Mouse (Mus musculus) small intestine, adult 2 months (tissue): Measurements from ENCODE around the gene Tpm4. TPM values are rescaled to one million over a fixed set of nuclear protein-coding genes. Genes with fewer than 3 reads are reported as not detected.
"Not testable (repeated sequence)": the region's sequence is repeated elsewhere in the genome, so short reads cannot be mapped to it uniquely, and the experiment has no call there.

Experiments
- H3K27ac ChIP-seq: fragments of 200-500 bp; 2 replicates; pipeline ENCODE4 v1.5.1; 2012; ENCODE audit warnings: low read depth, low read length, control low read depth, inconsistent platforms; ENCODE audit not compliant: insufficient read depth
- H3K27me3 ChIP-seq: fragments of 200-500 bp; 2 replicates; pipeline ENCODE4 v1.6.1; 2012; ENCODE audit warnings: mild to moderate bottlenecking, moderate library complexity, low read length, inconsistent platforms; ENCODE audit not compliant: control insufficient read depth, insufficient read depth
- H3K36me3 ChIP-seq: fragments of 200-500 bp; 2 replicates; pipeline ENCODE4 v1.6.1; 2012; ENCODE audit warnings: mild to moderate bottlenecking, low read length, control low read depth, inconsistent platforms; ENCODE audit not compliant: control insufficient read depth, insufficient read depth
- H3K4me1 ChIP-seq: fragments of 200-500 bp; 2 replicates; pipeline ENCODE4 v1.6.1; 2012; ENCODE audit warnings: low read length, inconsistent platforms, mixed read lengths; ENCODE audit not compliant: control insufficient read depth, insufficient read depth, insufficient read length
- H3K4me3 ChIP-seq: fragments of 200-500 bp; 2 replicates; pipeline ENCODE4 v1.5.1; 2012; ENCODE audit warnings: low read depth, mild to moderate bottlenecking, control low read depth, inconsistent platforms, low read length, moderate library complexity
- CTCF ChIP-seq: fragments of 200-500 bp; IDR thresholded peaks from 2 replicates; pipeline ENCODE4 v1.5.1; 2012; ENCODE audit warnings: low read depth, mild to moderate bottlenecking, control low read depth, inconsistent platforms, low read length, moderate library complexity, mixed read lengths; ENCODE audit not compliant: insufficient replicate concordance, insufficient read length; ENCODE audit errors: extremely low read depth
- POLR2A ChIP-seq: fragments of 200-500 bp; IDR thresholded peaks from 2 replicates; pipeline ENCODE4 v1.6.1; 2012; ENCODE audit warnings: low read depth, mild to moderate bottlenecking, control low read depth, inconsistent platforms, low read length, moderate library complexity
- WGBS: fragments of 180-500 bp; shearing (Covaris S2); methylation state at CpG from one replicate; pipeline ENCODE4 v1.1.7; 2018; 5-methylcytosine and 5-hydroxymethylcytosine counted together
- polyA plus RNA-seq: library from polyadenylated mRNA; depleted of rRNA; stranded (reverse); fragments of >200 nt; gene quantifications from 2 replicates; pipeline ENCODE4 v1.2.3, GENCODE M21; 2012

Tpm4 gene
- polyA plus RNA-seq, 1 experiment: 27.3 TPM

DNA sequence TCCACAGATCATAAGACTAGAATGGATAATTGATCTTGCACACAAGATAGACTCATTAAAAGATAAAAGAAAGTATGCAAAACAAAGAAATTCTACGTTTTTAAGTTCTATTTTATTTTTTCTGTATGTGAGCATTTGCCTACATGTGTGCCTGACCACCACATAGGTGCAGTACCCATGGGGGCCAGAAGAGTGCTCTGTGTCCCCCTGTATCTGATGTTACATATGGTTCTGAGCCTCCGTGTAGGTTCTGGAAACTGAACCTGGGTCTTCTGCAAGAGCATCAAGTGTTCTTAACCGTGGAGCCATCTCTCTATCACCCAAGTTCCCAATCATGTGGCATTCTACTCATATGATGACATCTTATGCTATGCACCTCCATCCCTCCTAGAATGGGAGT, 22.3 kb upstream of the Tpm4 start:
- H3K4me1 ChIP-seq: no peaks in the 10 kb centered on the region
- no peaks in the 10 kb centered on the region for H3K36me3 ChIP-seq
- no peaks in the 10 kb centered on the region for H3K27me3 ChIP-seq
- WGBS: 62% methylated on average over 3 of the region's 3 CpGs
- no peak overlapping the region for H3K27ac ChIP-seq
- TF ChIP-seq POLR2A: no peak
- TF ChIP-seq CTCF: peak; percentile 8; the same call in 1 of the 2 replicates
- no peak overlapping the region for H3K4me3 ChIP-seq

DNA sequence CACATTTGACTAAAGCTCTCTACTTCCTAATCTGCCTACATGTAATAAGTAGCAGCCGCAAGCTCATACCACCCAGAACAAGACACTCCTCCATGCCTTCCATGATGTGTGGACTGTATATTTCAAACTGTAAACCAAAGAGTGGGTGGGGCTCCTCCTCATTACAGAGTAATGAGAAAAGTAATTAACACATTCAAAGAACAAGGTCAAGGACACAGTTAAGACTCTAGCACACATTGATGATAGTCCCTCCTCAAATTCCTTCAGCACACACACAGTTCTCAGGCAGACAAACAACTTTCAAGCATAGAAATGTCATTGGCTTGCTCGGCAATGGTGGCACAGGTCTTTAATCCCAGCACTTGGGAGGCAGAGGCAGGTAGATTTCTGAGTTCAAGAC, 19.6 kb upstream of the Tpm4 start:
- no peaks in the 10 kb centered on the region for H3K4me1 ChIP-seq
- no peaks in the 10 kb centered on the region for H3K27me3 ChIP-seq
- TF ChIP-seq CTCF (no peak), POLR2A (no peak)
- H3K4me3 ChIP-seq: no peak overlapping the region
- WGBS: 87% methylated on average over 2 of the region's 2 CpGs
- no peaks in the 10 kb centered on the region for H3K36me3 ChIP-seq
- no peak overlapping the region for H3K27ac ChIP-seq

- H3K36me3 ChIP-seq: no peaks in the 10 kb centered on the region
- H3K27me3 ChIP-seq: no peaks in the 10 kb centered on the region
- TF ChIP-seq POLR2A (no peak), CTCF (no peak)
- H3K27ac ChIP-seq: no peak overlapping the region
- H3K4me1 ChIP-seq: no peaks in the 10 kb centered on the region
- 58% methylated on average over 4 of the region's 4 CpGs for WGBS
- H3K4me3 ChIP-seq: no peak overlapping the region
Observed at GRCm38 (mm10) chr8:72118616-72119015, 16.2 kb upstream of the Tpm4 start.

DNA sequence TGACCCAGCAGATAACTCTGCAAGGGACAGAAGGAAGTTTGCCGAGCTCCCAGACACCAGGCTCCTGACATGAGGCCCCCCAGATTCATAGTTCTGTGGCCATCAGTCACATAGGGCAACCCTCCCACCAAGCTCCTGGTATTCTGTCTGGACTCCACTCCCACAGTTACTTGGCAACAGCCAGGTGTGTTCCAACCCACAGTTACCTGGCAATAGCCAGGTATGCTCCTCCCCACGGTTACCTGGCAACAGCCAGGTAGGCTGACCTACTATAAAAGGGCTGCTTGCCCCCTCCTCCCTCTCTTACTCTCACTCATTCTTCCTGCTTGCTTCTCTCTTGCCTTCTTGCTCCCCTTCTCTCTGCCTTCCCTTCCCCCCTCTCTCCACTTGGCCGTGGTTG, 13.3 kb upstream of the Tpm4 start:
- not testable (repeated sequence) for H3K4me3 ChIP-seq, H3K4me1 ChIP-seq, H3K27me3 ChIP-seq, H3K36me3 ChIP-seq, H3K27ac ChIP-seq
- 41% methylated on average over 3 of the region's 3 CpGs for WGBS

DNA sequence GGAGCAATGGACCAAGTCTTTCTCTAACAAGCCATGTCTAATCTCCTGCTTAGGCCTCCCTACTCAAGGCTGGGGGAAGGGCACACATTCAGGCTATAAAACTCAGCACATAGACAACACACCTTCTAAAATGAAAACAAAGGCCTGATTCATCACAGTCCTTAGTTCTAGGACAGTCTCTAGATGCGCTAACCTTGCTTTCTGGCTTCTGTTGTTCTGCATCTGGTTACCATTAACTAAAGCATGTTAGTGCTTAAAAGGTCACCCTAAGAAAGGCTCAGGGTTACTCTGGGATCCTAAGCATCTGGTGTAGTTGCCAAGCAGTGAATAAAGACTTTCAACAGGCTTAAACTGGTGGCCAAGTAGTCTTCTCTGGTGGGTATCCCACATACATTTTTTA, 12.8 kb upstream of the Tpm4 start:
- Histone ChIP-seq H3K4me3 (no peak overlapping the region), H3K27ac (no peak overlapping the region), H3K4me1 (no peaks in the 10 kb centered on the region), H3K27me3 (no peaks in the 10 kb centered on the region), H3K36me3 (no peaks in the 10 kb centered on the region)
- WGBS: 63% methylated on average over 1 of the region's 1 CpGs
- TF ChIP-seq CTCF: no peak
- no peak for TF ChIP-seq POLR2A

DNA sequence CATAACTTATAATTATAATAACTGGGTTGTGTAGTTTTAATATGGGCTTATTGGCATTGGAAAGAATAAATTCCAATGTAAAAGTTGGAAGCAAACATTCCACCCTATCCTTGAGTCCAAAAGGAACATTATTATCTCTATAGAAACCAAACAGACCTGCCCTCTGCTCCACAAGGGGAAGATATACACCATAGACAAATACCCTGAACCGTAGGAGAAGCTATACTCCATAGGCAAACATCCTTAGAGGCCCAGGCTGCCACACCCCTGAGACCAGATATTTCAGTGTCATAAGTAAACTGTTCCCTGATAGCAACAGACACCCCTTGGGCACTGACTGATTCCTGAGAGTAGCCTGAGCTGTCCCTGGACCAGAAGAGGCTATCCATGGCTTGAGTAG, 6.9 kb upstream of the Tpm4 start:
- TF ChIP-seq CTCF (no peak), POLR2A (no peak)
- no peaks in the 10 kb centered on the region for H3K27me3 ChIP-seq
- WGBS: 15% methylated on average over 1 of the region's 1 CpGs
- no peaks in the 10 kb centered on the region for H3K36me3 ChIP-seq
- 0 out of 2 replicates have a peak, but pooled peaks cover 4% of the 10 kb centered on the region for H3K4me1 ChIP-seq
- no peak overlapping the region for H3K4me3 ChIP-seq
- H3K27ac ChIP-seq: no peak overlapping the region

- TF ChIP-seq POLR2A: no peak
- TF ChIP-seq CTCF: no peak
- WGBS: 84% methylated on average over 2 of the region's 2 CpGs
- H3K27me3 ChIP-seq: no peaks in the 10 kb centered on the region
- H3K27ac ChIP-seq: no peak overlapping the region
- no peak overlapping the region for H3K4me3 ChIP-seq
- H3K36me3 ChIP-seq: no peaks in the 10 kb centered on the region
- peaks cover 6% of the 10 kb centered on the region; the same call in 1 of the 2 replicates for H3K4me1 ChIP-seq
Observed at GRCm38 (mm10) chr8:72131251-72131650, 3.5 kb upstream of the Tpm4 start.

- WGBS: 84% methylated on average over 2 of the region's 2 CpGs
- TF ChIP-seq POLR2A (no peak), CTCF (no peak)
Observed at GRCm38 (mm10) chr8:72131901-72132300, 2.9 kb upstream of the Tpm4 start.

More at GRCm38 (mm10) chr8:72131901-72132300, 2.9 kb upstream of the Tpm4 start:
- Histone ChIP-seq H3K4me1 (peaks cover 7% of the 10 kb centered on the region), H3K36me3 (no peaks in the 10 kb centered on the region), H3K4me3 (no peak overlapping the region), H3K27ac (no peak overlapping the region), H3K27me3 (no peaks in the 10 kb centered on the region)
